Mouse (Mus musculus): ENCODE data around the gene Rasgrp4. TPM values are rescaled to one million over a fixed set of nuclear protein-coding genes. Genes with fewer than 3 reads are reported as not detected.

Rasgrp4 gene
- total and polyA plus RNA-seq, 3 experiments, result 0.26 to 3.2 (median 1.4) TPM

DNA sequence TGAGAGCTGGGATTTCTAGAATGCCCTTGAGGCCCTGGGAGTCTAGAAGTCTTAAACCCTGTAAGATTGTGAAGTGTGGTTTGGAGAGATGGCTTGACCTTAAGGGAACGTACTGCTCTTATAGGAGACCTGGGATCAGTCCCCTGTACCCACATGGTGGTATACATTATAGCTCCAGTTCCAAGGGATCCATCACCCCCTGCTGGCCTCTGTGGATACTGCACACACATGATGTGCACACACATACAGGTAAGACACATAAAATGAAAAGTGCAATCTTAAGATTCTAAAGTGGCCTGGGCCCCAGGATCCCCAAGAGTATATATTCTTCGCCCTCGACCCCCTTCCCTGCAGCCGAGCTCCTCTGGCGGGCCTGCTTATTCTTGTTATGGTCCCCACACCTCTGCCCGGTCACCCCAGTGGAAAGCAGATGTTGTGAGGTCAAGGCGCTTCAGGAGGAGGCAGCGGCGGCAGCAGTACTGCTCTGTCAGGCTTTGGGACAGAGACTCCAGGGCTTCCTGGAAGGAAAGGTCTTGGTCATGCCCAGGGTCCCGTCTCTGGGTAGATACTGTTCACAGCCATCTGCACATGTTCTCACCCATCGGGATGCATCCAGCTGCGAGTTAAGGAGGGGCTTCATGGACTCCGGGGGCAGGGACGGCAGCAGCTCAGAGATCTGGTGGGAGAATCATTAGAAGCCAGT lies 19.5 kb downstream of the Rasgrp4 start:
- Histone ChIP-seq H3K79me2 (replicated peaks; ENCODE audit: control insufficient read depth, extremely low read depth, insufficient read depth, poor library complexity, severe bottlenecking) (no peaks in the 10 kb centered on the region), H3K9ac (ENCODE audit: insufficient read depth, low read depth) (no peak overlapping the region), H3K4me3 (replicated peaks in 1 of 3; ENCODE audit: low read depth in 2 of 3, low read length in 2 of 3, poor library complexity in 1 of 3) (no peak overlapping the region), H3K27ac (ENCODE audit: insufficient read depth, low read depth) (no peak overlapping the region), H3K36me3 (replicated peaks in 1 of 2; ENCODE audit: control insufficient read depth in 1 of 2, insufficient read depth in 1 of 2, low read length in 1 of 2) (peaks cover 4 to 27% of the 10 kb centered on the region in 2 experiments), H3K4me2 (ENCODE audit: insufficient read depth, low read depth, poor library complexity, severe bottlenecking) (no peak overlapping the region), H3K27me3 (replicated peaks) (no peaks in the 10 kb centered on the region), H3K4me1 (ENCODE audit: control insufficient read depth in 1 of 2, insufficient read depth in 2 of 2) (peaks cover 5 to 18% of the 10 kb centered on the region in 2 experiments; a peak in 2 of 4 replicates), H3K9me3 (replicated peaks; ENCODE audit: low read length) (peaks cover 6% of the 10 kb centered on the region)
- dilution Hi-C loops (cut with MboI; ENCODE audit: extremely low pct_ligation_motif_present, extremely low pct_unique_long_range_greater_than_20kb, low sequenced_read_pairs) (no loop called here), in situ Hi-C loops (cut with MboI; ENCODE audit: low pct_ligation_motif_present, low pct_unique_long_range_greater_than_20kb, low sequenced_read_pairs) (no loop called here)
- DNase-seq (ENCODE audit: extremely low read depth), result no peak
- TF ChIP-seq EP300 (IDR thresholded peaks at IDR 0.05; ENCODE audit: low read length) (no peak), E2F4 (IDR thresholded peaks at IDR 0.05; ENCODE audit: insufficient replicate concordance, low read depth, low read length) (no peak), RAD21 (IDR thresholded peaks at IDR 0.05; ENCODE audit: low read depth, low read length) (peak; percentile 11), CTCF (conservative IDR thresholded peaks at IDR 0.05 in 1 of 2, IDR thresholded peaks at IDR 0.05 in 1 of 2; ENCODE audit: low read depth in 2 of 2, low read length in 2 of 2) (peak; percentile 9 to 27; a peak in 2 of 4 replicates), USF2 (conservative IDR thresholded peaks at IDR 0.05; ENCODE audit: low read depth, low read length) (no peak), KAT2A (IDR thresholded peaks at IDR 0.05; ENCODE audit: insufficient replicate concordance, low read length) (no peak)

DNA sequence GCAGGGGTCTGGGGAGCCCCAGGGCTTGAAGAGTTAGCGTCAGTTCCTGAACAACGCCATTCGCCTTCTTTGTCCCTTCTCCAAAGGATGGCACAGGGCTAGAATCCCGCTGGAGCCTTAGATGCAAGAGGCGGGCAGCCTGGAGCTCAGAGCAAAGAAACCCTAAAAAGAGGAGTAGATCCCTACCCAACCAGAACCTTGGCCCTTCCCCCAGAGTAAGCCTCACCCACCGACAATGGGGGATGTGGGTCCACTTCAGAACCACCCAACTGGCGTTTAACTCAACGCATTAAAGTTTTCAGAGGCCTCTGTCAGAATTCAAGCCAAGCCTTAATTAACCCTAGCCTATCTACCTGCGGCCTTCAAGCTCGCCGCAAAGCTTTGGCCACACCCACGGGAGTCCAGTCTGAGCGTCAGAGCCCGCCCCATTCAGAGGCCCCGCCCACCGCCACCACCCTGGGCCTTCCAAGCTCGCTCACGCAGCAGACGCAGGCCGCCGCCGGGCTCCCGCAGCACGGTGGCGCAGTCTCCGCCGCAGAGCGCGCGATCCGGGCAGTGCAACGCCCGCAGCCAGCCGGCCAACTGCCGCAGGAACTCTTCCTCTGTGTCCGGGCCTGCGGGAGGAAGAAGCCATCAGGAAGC lies 20.7 kb downstream of the Rasgrp4 start:
- no peaks in the 10 kb centered on the region for H3K79me2 ChIP-seq (replicated peaks; ENCODE audit: control insufficient read depth, extremely low read depth, insufficient read depth, poor library complexity, severe bottlenecking)
- peaks cover 6% of the 10 kb centered on the region for H3K9me3 ChIP-seq (replicated peaks; ENCODE audit: low read length)
- peak; percentile 88 for DNase-seq (ENCODE audit: extremely low read depth)
- in situ Hi-C loops (cut with MboI; ENCODE audit: low pct_ligation_motif_present, low pct_unique_long_range_greater_than_20kb, low sequenced_read_pairs) (no loop called here), dilution Hi-C loops (cut with MboI; ENCODE audit: extremely low pct_ligation_motif_present, extremely low pct_unique_long_range_greater_than_20kb, low sequenced_read_pairs) (no loop called here)
- H3K36me3 ChIP-seq (replicated peaks in 1 of 2; ENCODE audit: control insufficient read depth in 1 of 2, insufficient read depth in 1 of 2, low read length in 1 of 2), result peaks cover 4 to 27% of the 10 kb centered on the region in 2 experiments
- no peaks in the 10 kb centered on the region for H3K27me3 ChIP-seq (replicated peaks)
- H3K9ac ChIP-seq (ENCODE audit: insufficient read depth, low read depth), result peak overlapping the region; percentile 61
- peak overlapping the region; percentile 32 for H3K27ac ChIP-seq (ENCODE audit: insufficient read depth, low read depth)
- peaks cover 5 to 12% of the 10 kb centered on the region in 2 experiments; a peak in 2 of 4 replicates for H3K4me1 ChIP-seq (ENCODE audit: control insufficient read depth in 1 of 2, insufficient read depth in 2 of 2)
- H3K4me3 ChIP-seq (replicated peaks in 1 of 3; ENCODE audit: low read depth in 2 of 3, low read length in 2 of 3, poor library complexity in 1 of 3), result peak overlapping the region; percentile 75 to 88 (median 85)
- H3K4me2 ChIP-seq (ENCODE audit: insufficient read depth, low read depth, poor library complexity, severe bottlenecking), result peak overlapping the region; percentile 76; the same call in 1 of the 2 replicates
- TF ChIP-seq MAX (IDR thresholded peaks at IDR 0.05; ENCODE audit: low read length) (no peak; the same call in 1 of the 2 replicates), MXI1 (IDR thresholded peaks at IDR 0.05; ENCODE audit: low read depth, low read length) (no peak), E2F4 (IDR thresholded peaks at IDR 0.05; ENCODE audit: insufficient replicate concordance, low read depth, low read length) (no peak), ZKSCAN1 (IDR thresholded peaks at IDR 0.05; ENCODE audit: borderline replicate concordance, low read depth, low read length) (no peak), CHD1 (IDR thresholded peaks at IDR 0.05; ENCODE audit: low read depth, low read length) (no peak), PAX5 (IDR thresholded peaks at IDR 0.05; ENCODE audit: low read length) (no peak), ETS1 (conservative IDR thresholded peaks at IDR 0.05; ENCODE audit: low read depth, low read length) (no peak), BHLHE40 (IDR thresholded peaks at IDR 0.05; ENCODE audit: low read depth, low read length) (no peak), SMC3 (IDR thresholded peaks at IDR 0.05; ENCODE audit: low read depth, low read length) (no peak), RCOR1 (conservative IDR thresholded peaks at IDR 0.05; ENCODE audit: low read depth, low read length) (no peak), ZNF384 (IDR thresholded peaks at IDR 0.05; ENCODE audit: low read depth, low read length) (no peak), NRF1 (IDR thresholded peaks at IDR 0.05; ENCODE audit: low read depth, low read length) (no peak), RAD21 (IDR thresholded peaks at IDR 0.05; ENCODE audit: low read depth, low read length) (no peak), EP300 (IDR thresholded peaks at IDR 0.05; ENCODE audit: low read length) (no peak), TCF12 (IDR thresholded peaks at IDR 0.05; ENCODE audit: low read depth, low read length) (0 out of 2 replicates have a peak, but pooled peaks have one; percentile 8), NELFE (IDR thresholded peaks at IDR 0.05; ENCODE audit: low read depth, low read length) (peak; percentile 16; the same call in 1 of the 2 replicates), POLR2AphosphoS2 (IDR thresholded peaks at IDR 0.05; ENCODE audit: low read depth, low read length) (no peak), MEF2A (IDR thresholded peaks at IDR 0.05; ENCODE audit: borderline replicate concordance, low read depth, low read length) (no peak), MAFK (IDR thresholded peaks at IDR 0.05; ENCODE audit: insufficient replicate concordance, low read length) (no peak), HCFC1 (IDR thresholded peaks at IDR 0.05; ENCODE audit: low read depth, low read length) (no peak), CTCF (conservative IDR thresholded peaks at IDR 0.05 in 1 of 2, IDR thresholded peaks at IDR 0.05 in 1 of 2; ENCODE audit: low read depth in 2 of 2, low read length in 2 of 2) (no peak), TBP (conservative IDR thresholded peaks at IDR 0.05; ENCODE audit: low read depth, low read length) (no peak), MAZ (IDR thresholded peaks at IDR 0.05; ENCODE audit: low read depth, low read length) (no peak), KAT2A (IDR thresholded peaks at IDR 0.05; ENCODE audit: insufficient replicate concordance, low read length) (no peak), USF1 (IDR thresholded peaks at IDR 0.05; ENCODE audit: low read depth, low read length) (no peak), ZC3H11A (IDR thresholded peaks at IDR 0.05; ENCODE audit: low read depth, low read length) (no peak), USF2 (conservative IDR thresholded peaks at IDR 0.05; ENCODE audit: low read depth, low read length) (no peak), ZMIZ1 (IDR thresholded peaks at IDR 0.05; ENCODE audit: low read depth, low read length) (0 out of 2 replicates have a peak, but pooled peaks have one; percentile 26)
